Mouse (Mus musculus) layer of hippocampus, postnatal 10 days (tissue): ENCODE data around the gene Tcl1b2. TPM values are rescaled to one million over a fixed set of nuclear protein-coding genes. Genes with fewer than 3 reads are reported as not detected.
"Not testable (repeated sequence)": the region's sequence is repeated elsewhere in the genome, so short reads cannot be mapped to it uniquely, and the experiment has no call there.

ENCODE experiments used
- DNase-seq, 2 experiments: peaks; one replicate each; pipeline ENCODE4 v3.0.0; 2021; ENCODE audit warnings: low spot score in 2 of 2
- total RNA-seq, 2 experiments: library from RNA; stranded (reverse); gene quantifications; 2 replicates each; pipeline ENCODE4 v1.2.3; 2021

Tcl1b2 gene
- total RNA-seq, 2 experiments from 2014 or later: not detected

GRCm38 (mm10) chr12:105166734-105167133 lies 20.9 kb downstream of the Tcl1b2 start:
- no peak for DNase-seq

GRCm38 (mm10) chr12:105173366-105173765 lies 27.6 kb downstream of the Tcl1b2 start:
- no peak for DNase-seq

- peak; percentile 61 to 66 for DNase-seq
Measured at GRCm38 (mm10) chr12:105174318-105174717, 28.5 kb downstream of the Tcl1b2 start.

GRCm38 (mm10) chr12:105176044-105176443 lies 30.2 kb downstream of the Tcl1b2 start, which contains the start of gene Tcl1b5:
Tcl1b5 (plus strand) TSS chr12:105176344.
- not testable (repeated sequence) for DNase-seq

- DNase-seq: not testable (repeated sequence)
Measured at GRCm38 (mm10) chr12:105181040-105181644, 35.3 kb downstream of the Tcl1b2 start.

- peak in 1 of 2 experiments; percentile 13 for DNase-seq
Measured at GRCm38 (mm10) chr12:105188980-105189379, 43.2 kb downstream of the Tcl1b2 start.

- DNase-seq: not testable (repeated sequence)
Measured at GRCm38 (mm10) chr12:105190743-105191142, 44.9 kb downstream of the Tcl1b2 start, which contains the start of gene Tcl1b3. Tcl1b3 (plus strand) TSS chr12:105191043.

GRCm38 (mm10) chr12:105199684-105200497 lies 54.1 kb downstream of the Tcl1b2 start:
- not testable (repeated sequence) for DNase-seq

- DNase-seq: not testable (repeated sequence)
Measured at GRCm38 (mm10) chr12:105201657-105202056, 55.8 kb downstream of the Tcl1b2 start, which contains the start of gene Tcl1b4. Tcl1b4 (plus strand) TSS chr12:105201957.

Other genes with a start within 250 kb of the Tcl1b2 start
- under 1 TPM; 0.73 to 0.80 TPM for gene Syne3, start 136.2 kb upstream of the Tcl1b2 start, total RNA-seq
- gene Glrx5, start 113.3 kb upstream of the Tcl1b2 start, total RNA-seq: 10 to 100 TPM; 62.2 to 76.7 TPM
- gene Tcl1b1, start 13.7 kb downstream of the Tcl1b2 start, total RNA-seq: not detected
- not detected for gene Tcl1b5, start 30.3 kb downstream of the Tcl1b2 start, total RNA-seq
- gene Tcl1b3, start 45.0 kb downstream of the Tcl1b2 start, total RNA-seq: not detected
- not detected for gene Tcl1b4, start 55.9 kb downstream of the Tcl1b2 start, total RNA-seq
- gene Tcl1, start 76.8 kb downstream of the Tcl1b2 start, total RNA-seq: not detected
- gene Tunar, start 187.9 kb downstream of the Tcl1b2 start, total RNA-seq: 10 to 100 TPM; 18.7 to 23.8 TPM